Mouse (Mus musculus): Measurements from ENCODE around the gene Ing2. TPM values are rescaled to one million over a fixed set of nuclear protein-coding genes. Genes with fewer than 3 reads are reported as not detected.

Gene Ing2
- polyA plus RNA-seq, 1 experiment from 2014 or later, result 6.6 TPM

DNA sequence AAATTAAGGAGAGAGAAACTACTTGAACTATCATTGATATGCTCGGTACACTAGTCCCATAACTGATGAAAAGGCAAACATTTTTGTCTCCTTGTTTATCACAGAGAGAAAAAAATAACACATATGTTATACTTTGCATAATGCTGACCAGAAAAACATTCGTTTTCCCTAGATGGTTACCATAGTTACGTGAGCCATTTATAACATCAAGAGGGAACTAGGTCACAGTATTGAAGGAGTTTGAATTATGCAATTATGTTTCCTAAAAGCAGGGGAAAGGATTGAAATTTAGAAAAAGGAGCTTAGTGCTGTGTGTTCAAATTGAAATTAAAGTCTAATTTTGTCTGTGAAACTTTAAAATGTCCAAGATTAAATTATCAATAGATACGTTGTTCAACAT, 5.0 kb upstream of the Ing2 start:
- 60% methylated on average over 4 of the region's 4 CpGs for WGBS (ENCODE audit: insufficient replicate concordance)

DNA sequence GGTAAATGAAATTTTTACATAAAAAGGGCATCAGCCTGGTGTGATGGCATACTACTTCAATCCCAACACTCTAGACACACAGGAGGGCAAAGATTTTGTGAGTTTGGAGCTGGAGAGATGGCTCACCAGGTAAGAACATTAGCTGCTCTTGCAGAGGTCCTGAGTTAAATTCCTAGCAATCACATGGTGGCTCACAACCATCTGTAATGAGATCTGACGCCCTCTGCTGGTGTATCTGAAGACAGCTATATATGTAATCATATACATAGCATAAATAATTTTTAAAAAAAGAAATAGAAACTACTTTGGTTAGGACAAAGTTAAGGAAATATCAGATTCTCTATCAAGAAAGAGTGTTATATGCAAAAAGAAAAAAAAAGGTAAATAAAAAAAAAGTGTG, 4.2 kb upstream of the Ing2 start:
- no peak overlapping the region for H3K4me2 ChIP-seq (ENCODE audit: low read depth, low read length)
- ATAC-seq (ENCODE audit: low read depth), result no peak
- H3K4me3 ChIP-seq (ENCODE audit: low read depth, low read length), result no peak overlapping the region
- H3K27ac ChIP-seq (ENCODE audit: low read length), result no peak overlapping the region
- H3K4me1 ChIP-seq (ENCODE audit: control insufficient read depth, low read depth, low read length), result peaks cover 8% of the 10 kb centered on the region
- H3K9ac ChIP-seq (ENCODE audit: low read depth, low read length), result no peak overlapping the region
- 62% methylated on average over 1 of the region's 1 CpGs for WGBS (ENCODE audit: insufficient replicate concordance)
- no peaks in the 10 kb centered on the region for H3K36me3 ChIP-seq (ENCODE audit: control insufficient read depth, insufficient read depth)
- H3K9me3 ChIP-seq (replicated peaks; ENCODE audit: control insufficient read depth, low read length), result no peaks in the 10 kb centered on the region
- H3K27me3 ChIP-seq (ENCODE audit: control insufficient read depth, insufficient read depth, low read depth, low read length), result no peaks in the 10 kb centered on the region

More for the DNA sequence above, 5.0 kb upstream of the Ing2 start:
- Histone ChIP-seq H3K9ac (ENCODE audit: low read depth, low read length) (no peak overlapping the region), H3K4me1 (ENCODE audit: control insufficient read depth, low read depth, low read length) (peaks cover 8% of the 10 kb centered on the region), H3K36me3 (ENCODE audit: control insufficient read depth, insufficient read depth) (no peaks in the 10 kb centered on the region), H3K4me2 (ENCODE audit: low read depth, low read length) (no peak overlapping the region), H3K9me3 (replicated peaks; ENCODE audit: control insufficient read depth, low read length) (no peaks in the 10 kb centered on the region), H3K27ac (ENCODE audit: low read length) (no peak overlapping the region), H3K4me3 (ENCODE audit: low read depth, low read length) (no peak overlapping the region), H3K27me3 (ENCODE audit: control insufficient read depth, insufficient read depth, low read depth, low read length) (no peaks in the 10 kb centered on the region)
- ATAC-seq (ENCODE audit: low read depth), result no peak

DNA sequence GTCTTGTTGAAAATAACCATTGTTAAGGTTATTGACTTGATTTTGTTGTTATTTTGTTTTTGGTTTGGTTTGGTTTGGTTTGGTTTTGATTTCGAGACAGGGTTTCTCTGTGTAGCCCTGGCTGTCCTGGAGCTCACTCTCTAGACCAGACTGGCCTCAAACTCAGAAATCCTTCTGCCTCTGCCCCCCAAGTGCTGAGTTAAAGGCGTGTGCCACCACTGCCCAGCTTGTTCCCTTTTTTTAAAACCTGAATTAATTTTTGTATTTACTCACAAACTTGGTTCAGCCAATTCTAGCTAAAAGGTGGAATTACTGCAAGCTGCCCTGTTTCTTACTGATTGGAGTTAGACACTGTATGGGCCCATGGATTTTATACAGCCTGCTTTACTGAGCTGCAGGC, 1.3 kb upstream of the Ing2 start:
- 34% methylated on average over 2 of the region's 2 CpGs for WGBS (ENCODE audit: insufficient replicate concordance)

DNA sequence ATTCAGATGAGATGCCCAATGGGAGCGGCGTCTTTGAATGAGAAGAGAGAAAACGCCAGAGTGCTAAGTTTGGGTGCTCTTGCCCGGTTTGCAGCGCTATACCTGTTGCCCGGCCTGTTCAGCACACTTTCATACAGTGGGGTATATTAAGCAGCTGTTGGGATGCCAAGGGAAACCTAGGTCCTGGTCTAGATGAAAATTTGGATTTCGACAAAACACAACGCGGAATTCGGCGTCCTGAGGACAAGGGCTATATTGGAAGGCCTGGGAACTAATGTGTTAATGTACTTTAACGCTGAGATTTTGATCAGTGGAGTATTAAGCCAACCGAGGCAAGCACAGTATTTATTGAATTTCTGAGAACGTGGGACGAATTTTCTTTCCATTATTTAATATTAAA, 868 bp upstream of the Ing2 start:
- no peak for ATAC-seq (ENCODE audit: low read depth)
- Histone ChIP-seq H3K9me3 (replicated peaks; ENCODE audit: control insufficient read depth, low read length) (no peaks in the 10 kb centered on the region), H3K9ac (ENCODE audit: low read depth, low read length) (peak overlapping the region; percentile 95), H3K4me3 (ENCODE audit: low read depth, low read length) (peak overlapping the region; percentile 98), H3K4me1 (ENCODE audit: control insufficient read depth, low read depth, low read length) (peaks cover 10% of the 10 kb centered on the region), H3K36me3 (ENCODE audit: control insufficient read depth, insufficient read depth) (no peaks in the 10 kb centered on the region), H3K27me3 (ENCODE audit: control insufficient read depth, insufficient read depth, low read depth, low read length) (no peaks in the 10 kb centered on the region), H3K27ac (ENCODE audit: low read length) (peak overlapping the region; percentile 98), H3K4me2 (ENCODE audit: low read depth, low read length) (peak overlapping the region; percentile 92)
- WGBS (ENCODE audit: insufficient replicate concordance), result 2% methylated on average over 15 of the region's 15 CpGs

More for the DNA sequence above, 1.3 kb upstream of the Ing2 start:
- peak overlapping the region; percentile 39 for H3K9ac ChIP-seq (ENCODE audit: low read depth, low read length)
- no peaks in the 10 kb centered on the region for H3K27me3 ChIP-seq (ENCODE audit: control insufficient read depth, insufficient read depth, low read depth, low read length)
- no peak for ATAC-seq (ENCODE audit: low read depth)
- H3K36me3 ChIP-seq (ENCODE audit: control insufficient read depth, insufficient read depth), result no peaks in the 10 kb centered on the region
- no peaks in the 10 kb centered on the region for H3K9me3 ChIP-seq (replicated peaks; ENCODE audit: control insufficient read depth, low read length)
- peak overlapping the region; percentile 98 for H3K4me3 ChIP-seq (ENCODE audit: low read depth, low read length)
- peak overlapping the region; percentile 92 for H3K4me2 ChIP-seq (ENCODE audit: low read depth, low read length)
- H3K4me1 ChIP-seq (ENCODE audit: control insufficient read depth, low read depth, low read length), result peaks cover 10% of the 10 kb centered on the region
- no peak overlapping the region for H3K27ac ChIP-seq (ENCODE audit: low read length)

- peak overlapping the region; percentile 98 for H3K4me3 ChIP-seq (ENCODE audit: low read depth, low read length)
- peak overlapping the region; percentile 92 for H3K4me2 ChIP-seq (ENCODE audit: low read depth, low read length)
- 0% methylated on average over 20 of the region's 20 CpGs for WGBS (ENCODE audit: insufficient replicate concordance)
- H3K4me1 ChIP-seq (ENCODE audit: control insufficient read depth, low read depth, low read length), result peaks cover 10% of the 10 kb centered on the region
- no peaks in the 10 kb centered on the region for H3K9me3 ChIP-seq (replicated peaks; ENCODE audit: control insufficient read depth, low read length)
- H3K27me3 ChIP-seq (ENCODE audit: control insufficient read depth, insufficient read depth, low read depth, low read length), result no peaks in the 10 kb centered on the region
- ATAC-seq (ENCODE audit: low read depth), result no peak
- peak overlapping the region; percentile 98 for H3K27ac ChIP-seq (ENCODE audit: low read length)
- H3K36me3 ChIP-seq (ENCODE audit: control insufficient read depth, insufficient read depth), result no peaks in the 10 kb centered on the region
- H3K9ac ChIP-seq (ENCODE audit: low read depth, low read length), result peak overlapping the region; percentile 95
These were observed 430 bp upstream of the Ing2 start for GRCm38 (mm10) chr8:47675786-47676185.

DNA sequence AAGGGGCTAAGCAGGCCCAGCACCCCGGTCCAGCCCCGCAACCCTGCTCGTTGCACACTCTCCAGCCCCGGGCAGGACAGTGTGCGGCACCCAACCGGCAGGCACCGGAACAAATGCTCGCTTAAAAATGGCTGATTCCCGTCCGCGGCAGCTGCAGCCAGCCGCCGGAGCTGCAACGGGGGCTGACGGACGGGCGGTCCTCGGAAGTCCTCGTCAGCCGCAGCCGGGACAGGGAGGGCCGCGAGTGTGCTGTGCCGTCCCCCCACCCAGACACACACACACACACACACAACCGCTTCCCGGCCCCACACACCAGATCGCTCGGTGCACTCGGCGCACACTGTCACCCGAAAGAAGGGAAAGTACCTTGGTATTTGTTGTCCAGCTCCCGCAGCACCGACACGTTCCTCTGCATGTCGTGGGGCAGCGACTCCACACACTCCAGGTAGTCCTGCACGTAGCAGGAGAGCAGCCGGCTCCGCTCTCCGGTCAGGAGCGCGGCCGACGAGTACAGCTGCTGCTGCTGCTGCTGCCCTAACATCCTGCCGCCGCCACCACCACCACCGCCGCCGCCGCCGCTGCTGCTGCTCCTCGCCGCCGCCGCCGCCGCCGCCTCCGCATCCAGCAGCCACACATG, 1.1 kb downstream of the Ing2 start:
- H3K27me3 ChIP-seq (ENCODE audit: control insufficient read depth, insufficient read depth, low read depth, low read length), result no peaks in the 10 kb centered on the region

DNA sequence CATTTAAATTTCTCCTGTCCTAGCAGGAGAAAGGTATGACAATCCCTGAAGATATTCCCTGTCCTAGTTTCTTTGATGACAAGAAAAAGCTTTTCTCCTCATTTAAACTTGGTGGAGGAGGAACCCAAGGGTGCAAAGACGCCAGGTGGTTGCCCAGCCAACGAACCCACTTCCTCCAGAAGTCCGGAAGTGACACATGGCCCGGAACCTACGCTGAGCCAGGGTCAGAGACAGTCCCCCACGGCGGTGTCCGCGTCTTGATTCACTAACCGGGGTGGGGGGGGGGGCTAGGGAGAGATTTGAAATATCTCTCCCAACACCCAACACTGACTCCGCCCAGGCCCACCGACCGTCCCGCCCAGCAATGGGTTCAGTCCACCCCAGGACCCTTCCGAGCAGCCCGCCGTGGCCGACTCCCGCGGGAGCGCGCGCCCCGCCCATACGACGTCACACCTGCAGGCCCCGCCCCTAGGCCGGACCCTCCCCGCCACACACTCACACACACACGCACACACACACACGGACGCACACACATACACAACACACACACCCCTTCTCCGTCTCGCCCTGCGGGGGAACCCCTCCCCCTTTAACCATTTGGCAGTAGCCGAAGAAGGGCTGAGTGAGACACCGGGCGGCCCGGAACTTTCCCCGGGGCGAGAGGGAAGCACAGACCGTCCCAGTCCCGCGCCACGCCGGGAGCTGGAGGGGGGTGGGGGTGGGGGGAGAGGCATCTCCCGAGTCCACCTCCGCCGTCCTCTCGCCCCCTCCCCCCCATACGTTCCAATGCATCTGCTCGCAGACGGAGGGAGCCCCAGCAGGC, 1.8 kb downstream of the Ing2 start:
- Histone ChIP-seq H3K4me1 (ENCODE audit: control insufficient read depth, low read depth, low read length) (peaks cover 10% of the 10 kb centered on the region), H3K4me3 (ENCODE audit: low read depth, low read length) (peak overlapping the region; percentile 98), H3K27ac (ENCODE audit: low read length) (peak overlapping the region; percentile 86), H3K36me3 (ENCODE audit: control insufficient read depth, insufficient read depth) (no peaks in the 10 kb centered on the region; the same call in 1 of the 2 replicates), H3K4me2 (ENCODE audit: low read depth, low read length) (peak overlapping the region; percentile 87), H3K27me3 (ENCODE audit: control insufficient read depth, insufficient read depth, low read depth, low read length) (no peaks in the 10 kb centered on the region), H3K9ac (ENCODE audit: low read depth, low read length) (peak overlapping the region; percentile 88), H3K9me3 (replicated peaks; ENCODE audit: control insufficient read depth, low read length) (no peaks in the 10 kb centered on the region)
- ATAC-seq (ENCODE audit: low read depth), result peak; percentile 42
- under 1% methylated on average over 48 of the region's 53 CpGs for WGBS (ENCODE audit: insufficient replicate concordance)

More for the DNA sequence above, 1.1 kb downstream of the Ing2 start:
- Histone ChIP-seq H3K27ac (ENCODE audit: low read length) (peak overlapping the region; percentile 86), H3K9ac (ENCODE audit: low read depth, low read length) (peak overlapping the region; percentile 88), H3K9me3 (replicated peaks; ENCODE audit: control insufficient read depth, low read length) (no peaks in the 10 kb centered on the region), H3K4me3 (ENCODE audit: low read depth, low read length) (peak overlapping the region; percentile 98), H3K4me2 (ENCODE audit: low read depth, low read length) (peak overlapping the region; percentile 87), H3K36me3 (ENCODE audit: control insufficient read depth, insufficient read depth) (no peaks in the 10 kb centered on the region), H3K4me1 (ENCODE audit: control insufficient read depth, low read depth, low read length) (peaks cover 10% of the 10 kb centered on the region)
- under 1% methylated on average over 52 of the region's 59 CpGs for WGBS (ENCODE audit: insufficient replicate concordance)
- no peak for ATAC-seq (ENCODE audit: low read depth)

GRCm38 (mm10) chr8:47664231-47664785, 11.0 kb downstream of the Ing2 start:
- no peak overlapping the region for H3K27ac ChIP-seq (ENCODE audit: low read length)
- ATAC-seq (ENCODE audit: low read depth), result no peak
- H3K9me3 ChIP-seq (replicated peaks; ENCODE audit: control insufficient read depth, low read length), result no peaks in the 10 kb centered on the region
- H3K4me3 ChIP-seq (ENCODE audit: low read depth, low read length), result no peak overlapping the region
- no peak overlapping the region for H3K9ac ChIP-seq (ENCODE audit: low read depth, low read length)
- peaks cover 9% of the 10 kb centered on the region; the same call in 1 of the 2 replicates for H3K36me3 ChIP-seq (ENCODE audit: control insufficient read depth, insufficient read depth)
- H3K27me3 ChIP-seq (ENCODE audit: control insufficient read depth, insufficient read depth, low read depth, low read length), result no peaks in the 10 kb centered on the region
- no peak overlapping the region for H3K4me2 ChIP-seq (ENCODE audit: low read depth, low read length)
- 73% methylated on average over 8 of the region's 8 CpGs for WGBS (ENCODE audit: insufficient replicate concordance)
- no peaks in the 10 kb centered on the region for H3K4me1 ChIP-seq (ENCODE audit: control insufficient read depth, low read depth, low read length)

GRCm38 (mm10) chr8:47663201-47663600, 12.2 kb downstream of the Ing2 start:
- no peak overlapping the region for H3K9ac ChIP-seq (ENCODE audit: low read depth, low read length)
- no peaks in the 10 kb centered on the region for H3K27me3 ChIP-seq (ENCODE audit: control insufficient read depth, insufficient read depth, low read depth, low read length)
- no peaks in the 10 kb centered on the region for H3K4me1 ChIP-seq (ENCODE audit: control insufficient read depth, low read depth, low read length)
- H3K36me3 ChIP-seq (ENCODE audit: control insufficient read depth, insufficient read depth), result peaks cover 8% of the 10 kb centered on the region; the same call in 1 of the 2 replicates
- 86% methylated on average over 5 of the region's 5 CpGs for WGBS (ENCODE audit: insufficient replicate concordance)
- no peak overlapping the region for H3K4me3 ChIP-seq (ENCODE audit: low read depth, low read length)
- no peak overlapping the region for H3K4me2 ChIP-seq (ENCODE audit: low read depth, low read length)
- ATAC-seq (ENCODE audit: low read depth), result no peak
- no peaks in the 10 kb centered on the region for H3K9me3 ChIP-seq (replicated peaks; ENCODE audit: control insufficient read depth, low read length)
- H3K27ac ChIP-seq (ENCODE audit: low read length), result no peak overlapping the region

Data from liver, embryonic 16.5 days (tissue).